Mouse (Mus musculus) thymus, adult 2 months (tissue): ENCODE measurements around the gene Fam189b.

Source experiments
- CTCF ChIP-seq: fragments of 200-500 bp; IDR thresholded peaks from 2 replicates; pipeline ENCODE4 v1.5.1; 2012; ENCODE audit warnings: mild to moderate bottlenecking, control low read depth, low read length, moderate library complexity, borderline replicate concordance; ENCODE audit not compliant: control insufficient read depth, poor library complexity, insufficient read depth; ENCODE audit errors: extremely low read depth
- POLR2A ChIP-seq: fragments of 200-500 bp; IDR thresholded peaks from 2 replicates; pipeline ENCODE4 v1.6.1; 2012; ENCODE audit warnings: mild to moderate bottlenecking, low read length, control low read depth, moderate library complexity; ENCODE audit not compliant: control insufficient read depth, poor library complexity, insufficient read depth; ENCODE audit errors: extremely low read depth

DNA sequence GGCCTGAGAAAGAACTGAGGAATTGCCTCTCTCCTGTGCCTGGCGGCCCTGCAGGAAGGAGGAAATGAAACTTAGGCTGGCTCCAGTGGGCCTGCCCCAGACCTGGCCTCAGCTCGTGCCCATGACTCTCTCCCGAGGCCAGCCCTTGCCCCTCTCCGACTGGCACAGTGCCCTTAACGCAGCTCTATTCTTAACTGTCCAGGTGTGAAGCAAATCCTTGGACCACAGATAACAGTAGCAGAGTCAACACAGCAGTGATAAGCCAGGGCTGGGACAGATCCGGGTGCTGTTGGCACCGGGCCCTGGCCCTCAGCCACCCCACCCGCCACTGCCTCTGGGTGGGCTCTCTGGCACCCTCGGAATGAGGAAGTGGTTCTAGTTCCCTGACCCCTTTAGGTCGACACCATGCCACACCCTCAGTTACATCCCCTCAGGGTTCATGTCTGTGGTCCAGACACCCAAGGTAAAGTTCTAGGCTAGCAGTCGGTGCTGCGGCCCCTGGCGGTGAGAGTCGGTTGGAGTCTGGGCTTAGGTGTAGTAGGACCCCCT, 50.7 kb downstream of the Fam189b start:
- TF ChIP-seq CTCF (no peak), POLR2A (no peak)
